Mouse (Mus musculus): ENCODE results near the gene Necap2. TPM values are rescaled to one million over a fixed set of nuclear protein-coding genes. Genes with fewer than 3 reads are reported as not detected.

Gene Necap2
- polyA plus RNA-seq, 1 experiment from 2014 or later = 143 TPM

DNA sequence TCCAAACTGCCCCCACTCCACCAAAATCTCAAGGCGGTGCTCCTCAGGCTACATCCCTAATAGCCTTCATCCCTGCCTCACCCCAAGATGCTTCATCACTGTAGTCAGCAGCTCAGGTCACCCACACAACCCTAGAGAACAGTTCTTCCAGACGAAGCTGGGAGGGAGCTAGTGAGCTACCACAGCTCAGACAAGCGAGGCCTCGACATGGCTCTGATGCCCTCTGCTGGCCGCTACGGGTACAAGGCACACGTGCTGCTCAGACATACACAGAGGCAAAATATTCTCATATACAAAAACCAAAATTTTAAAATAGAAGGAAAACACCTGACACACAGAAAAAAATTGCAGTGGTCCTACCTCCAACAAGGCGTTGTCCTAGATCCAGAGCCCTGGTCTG, 13.0 kb downstream of the Necap2 start:
- peaks cover 9% of the 10 kb centered on the region for H3K79me2 ChIP-seq (ENCODE audit: inconsistent target)
- H3K36me3 ChIP-seq (ENCODE audit: inconsistent target) = peaks cover 46% of the 10 kb centered on the region
- no peak overlapping the region for H3K4me3 ChIP-seq (ENCODE audit: inconsistent target)
- no peak overlapping the region for H3K27ac ChIP-seq
- 13% methylated on average over 8 of the region's 8 CpGs for WGBS (ENCODE audit: missing documents)

DNA sequence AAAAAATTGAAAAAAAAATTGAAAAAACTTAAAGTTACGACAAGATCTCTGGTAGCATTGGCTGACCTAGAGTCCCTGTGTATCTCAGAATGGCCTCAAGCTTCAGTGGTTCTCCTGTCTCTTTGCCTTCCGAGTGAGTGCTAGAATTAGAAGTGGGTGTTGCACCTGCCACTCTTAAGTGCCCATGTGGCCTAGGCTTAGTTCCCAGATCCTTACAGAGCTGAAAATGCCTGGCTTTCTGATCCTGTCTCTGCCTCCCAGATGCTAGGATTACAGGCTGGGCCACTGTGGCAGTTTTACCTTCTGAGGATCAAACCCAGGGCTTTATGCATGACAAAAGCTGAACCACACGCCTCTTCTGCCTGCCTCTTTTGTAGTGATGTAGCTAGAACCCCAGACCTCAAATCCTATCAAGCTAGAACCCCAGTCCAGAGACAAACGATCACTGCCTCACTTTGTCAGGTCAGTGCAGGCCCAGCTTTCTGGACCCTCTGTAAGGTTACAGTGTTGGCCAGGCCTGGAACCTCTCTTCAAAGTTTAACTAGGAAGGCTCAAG, 14.0 kb downstream of the Necap2 start:
- WGBS (ENCODE audit: missing documents) = 92% methylated on average over 4 of the region's 4 CpGs
- Histone ChIP-seq H3K4me3 (ENCODE audit: inconsistent target) (no peak overlapping the region), H3K27ac (no peak overlapping the region), H3K36me3 (ENCODE audit: inconsistent target) (peaks cover 36% of the 10 kb centered on the region), H3K79me2 (ENCODE audit: inconsistent target) (no peaks in the 10 kb centered on the region; the same call in 1 of the 2 replicates)

DNA sequence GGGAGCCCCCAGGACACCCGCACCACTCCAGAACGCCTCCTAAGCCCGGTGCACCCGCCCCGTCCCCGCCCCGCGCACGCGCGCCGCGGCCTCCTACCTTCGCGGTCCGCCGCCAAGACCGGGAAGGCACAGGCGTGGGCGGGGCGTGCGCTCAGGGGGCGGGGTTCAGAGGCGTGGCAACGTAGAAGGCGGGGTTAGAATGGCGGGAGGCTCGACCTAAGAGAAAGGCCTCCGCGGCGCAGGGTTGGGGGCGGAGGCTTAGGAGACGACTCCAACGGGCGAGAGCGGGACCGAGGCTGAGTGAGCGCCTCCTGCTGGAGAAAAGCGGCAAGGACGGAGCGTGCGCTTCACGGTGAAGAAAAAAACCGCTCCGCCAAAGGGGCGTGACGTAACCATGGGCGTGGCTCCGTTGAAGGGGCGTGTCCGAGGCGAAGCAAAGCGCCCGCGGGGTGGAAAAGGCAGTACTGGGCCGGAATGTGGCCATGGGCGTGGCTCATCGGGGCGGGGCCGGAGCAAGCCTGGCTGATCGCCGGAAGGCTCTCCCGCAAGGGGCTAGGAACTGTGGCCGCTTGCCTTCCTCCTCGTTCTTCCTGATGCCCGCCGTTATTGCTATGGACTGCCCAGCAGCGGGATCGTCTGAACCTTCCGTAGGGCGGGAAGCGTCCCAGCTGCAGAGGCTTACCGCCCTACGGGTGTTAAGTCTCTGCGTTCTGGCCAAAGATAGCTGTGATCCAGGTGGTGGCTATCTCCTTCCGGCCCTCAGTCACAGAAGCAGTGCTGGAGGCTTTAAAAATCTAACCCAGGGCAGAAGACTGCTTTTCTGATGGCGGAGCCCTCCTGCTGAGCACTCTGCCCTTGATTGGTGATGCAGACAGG, 17.5 kb downstream of the Necap2 start, which contains the start of gene Crocc:
Gene Crocc, minus strand, starts transcription at position 125 of the 876 bp plus-strand sequence.
- Histone ChIP-seq H3K4me3 (ENCODE audit: inconsistent target) (peak within 1 kb of the TSS; percentile 55), H3K36me3 (ENCODE audit: inconsistent target) (peaks cover 1% of the 10 kb centered on the region; the same call in 1 of the 2 replicates), H3K79me2 (ENCODE audit: inconsistent target) (no peaks in the 10 kb centered on the region), H3K27ac (peak within 1 kb of the TSS; percentile 70)
- under 1% methylated on average over 49 of the region's 77 CpGs for WGBS (ENCODE audit: missing documents)

DNA sequence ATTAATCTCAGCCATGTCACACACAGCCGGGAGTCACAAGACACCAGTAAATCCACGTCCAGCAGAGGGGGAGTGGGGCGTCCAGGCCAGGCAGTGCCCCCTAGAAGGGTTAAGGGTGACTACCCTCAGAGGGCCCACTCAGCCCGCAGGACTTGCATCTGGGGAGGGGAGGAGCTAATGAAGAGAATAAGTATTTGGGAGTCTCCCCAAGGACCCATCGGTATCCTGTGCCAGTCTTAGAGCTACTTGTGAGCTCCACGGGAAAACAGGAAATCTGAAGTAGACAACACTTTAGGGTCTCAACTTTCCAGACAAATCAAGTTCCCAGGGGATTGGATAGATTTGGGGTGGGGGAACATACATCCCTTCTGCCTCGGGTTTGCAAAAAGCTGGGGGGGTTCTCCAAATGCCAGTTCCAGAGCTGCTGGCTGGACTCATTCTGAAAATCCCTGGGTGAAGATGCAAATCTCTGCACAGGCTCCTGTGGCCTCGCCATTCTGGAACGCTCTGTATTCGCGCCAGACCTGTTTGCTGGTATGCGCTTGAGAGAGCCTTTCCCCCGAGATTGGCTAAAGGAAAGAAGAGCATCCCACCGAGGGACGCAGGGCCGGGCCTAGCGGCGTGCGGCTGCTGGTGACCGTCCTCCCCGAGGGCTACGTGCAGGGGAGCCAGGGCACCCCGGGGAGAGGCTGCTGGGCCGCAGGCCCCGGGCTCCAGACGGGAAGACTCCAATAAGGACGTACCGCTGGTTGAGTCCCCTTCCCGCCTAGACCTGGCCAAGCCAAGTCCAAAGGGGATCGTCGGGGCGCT, 18.3 kb downstream of the Necap2 start:
- Histone ChIP-seq H3K79me2 (ENCODE audit: inconsistent target) (no peaks in the 10 kb centered on the region), H3K36me3 (ENCODE audit: inconsistent target) (no peaks in the 10 kb centered on the region), H3K27ac (no peak overlapping the region), H3K4me3 (ENCODE audit: inconsistent target) (peak overlapping the region; percentile 55)
- WGBS (ENCODE audit: missing documents) = 9% methylated on average over 32 of the region's 32 CpGs

DNA sequence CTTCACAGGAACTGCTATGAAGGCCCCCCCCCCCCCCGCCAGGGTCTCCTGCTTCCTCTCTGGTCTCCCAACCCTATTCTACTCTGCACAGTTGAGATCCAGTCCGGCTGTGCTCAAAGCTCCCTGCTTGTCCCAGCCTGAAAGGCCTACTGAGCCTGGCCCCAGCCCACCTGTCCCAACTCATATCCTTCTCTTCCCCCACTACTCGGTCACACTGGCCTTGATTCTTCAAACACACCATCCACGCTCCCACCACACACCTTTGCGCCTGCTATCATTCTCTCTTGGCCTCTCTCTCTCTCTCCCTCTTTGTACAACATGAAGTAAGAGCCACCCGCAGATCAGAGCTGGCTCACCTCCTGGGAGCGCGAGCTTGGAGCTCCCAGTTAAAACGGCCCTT, 19.3 kb downstream of the Necap2 start:
- Histone ChIP-seq H3K27ac (no peak overlapping the region), H3K79me2 (ENCODE audit: inconsistent target) (no peaks in the 10 kb centered on the region), H3K4me3 (ENCODE audit: inconsistent target) (no peak overlapping the region), H3K36me3 (ENCODE audit: inconsistent target) (no peaks in the 10 kb centered on the region)
- whole genome bisulfite sequencing (ENCODE audit: missing documents) = 94% methylated on average over 6 of the region's 9 CpGs

DNA sequence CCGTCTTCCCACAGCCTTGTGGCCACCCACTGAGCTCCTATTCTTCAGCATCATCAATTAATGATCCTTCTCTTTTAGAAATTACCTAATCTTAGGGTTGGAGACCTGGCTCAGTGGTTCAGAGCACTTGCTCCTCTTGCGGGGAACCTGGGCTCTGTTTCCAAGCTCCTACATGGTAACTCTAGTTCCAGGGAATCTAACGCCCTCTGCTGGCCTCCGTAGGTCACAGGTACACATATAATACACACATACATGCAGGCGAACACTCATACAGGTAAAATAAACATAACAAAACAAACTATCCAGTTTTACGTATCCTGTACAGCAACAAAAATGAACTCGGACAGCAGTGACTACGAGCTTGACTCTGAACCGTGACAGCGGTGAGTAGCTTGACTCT, 21.2 kb downstream of the Necap2 start:
- H3K27ac ChIP-seq = no peak overlapping the region
- H3K36me3 ChIP-seq (ENCODE audit: inconsistent target) = no peaks in the 10 kb centered on the region
- H3K79me2 ChIP-seq (ENCODE audit: inconsistent target) = no peaks in the 10 kb centered on the region
- over 99% methylated on average over 10 of the region's 10 CpGs for WGBS (ENCODE audit: missing documents)
- H3K4me3 ChIP-seq (ENCODE audit: inconsistent target) = no peak overlapping the region

DNA sequence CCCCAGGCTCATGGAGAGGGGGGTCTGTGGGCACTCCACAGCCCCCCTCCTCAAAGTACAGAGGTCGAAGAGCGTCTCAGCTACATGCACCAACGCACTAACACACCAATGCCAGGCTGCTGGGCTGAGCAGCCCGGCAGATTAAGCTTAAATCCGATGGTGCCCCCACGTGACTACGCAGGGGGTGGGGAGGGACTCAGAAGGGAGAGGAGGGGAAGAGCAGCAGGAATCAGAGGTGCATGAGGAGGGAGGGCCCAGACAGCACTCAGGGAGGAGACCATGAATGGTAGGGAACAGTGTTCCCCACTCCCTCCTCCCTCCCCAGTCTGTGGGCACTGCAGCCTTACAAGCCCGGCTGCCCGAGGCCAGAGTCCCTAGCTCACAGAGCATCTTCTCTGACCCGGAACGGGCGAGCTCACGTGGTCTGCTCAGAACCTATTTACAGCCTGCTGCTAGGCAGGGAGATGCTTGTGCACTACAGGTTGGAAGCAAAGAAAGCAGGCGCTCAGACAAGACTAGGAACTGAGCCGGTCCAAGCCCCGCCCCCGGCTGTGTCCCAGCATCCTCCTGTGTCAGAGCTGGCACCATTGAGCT, 24.5 kb downstream of the Necap2 start:
- no peak overlapping the region for H3K4me3 ChIP-seq (ENCODE audit: inconsistent target)
- H3K79me2 ChIP-seq (ENCODE audit: inconsistent target) = no peaks in the 10 kb centered on the region
- no peaks in the 10 kb centered on the region for H3K36me3 ChIP-seq (ENCODE audit: inconsistent target)
- WGBS (ENCODE audit: missing documents) = 94% methylated on average over 16 of the region's 17 CpGs
- no peak overlapping the region for H3K27ac ChIP-seq

DNA sequence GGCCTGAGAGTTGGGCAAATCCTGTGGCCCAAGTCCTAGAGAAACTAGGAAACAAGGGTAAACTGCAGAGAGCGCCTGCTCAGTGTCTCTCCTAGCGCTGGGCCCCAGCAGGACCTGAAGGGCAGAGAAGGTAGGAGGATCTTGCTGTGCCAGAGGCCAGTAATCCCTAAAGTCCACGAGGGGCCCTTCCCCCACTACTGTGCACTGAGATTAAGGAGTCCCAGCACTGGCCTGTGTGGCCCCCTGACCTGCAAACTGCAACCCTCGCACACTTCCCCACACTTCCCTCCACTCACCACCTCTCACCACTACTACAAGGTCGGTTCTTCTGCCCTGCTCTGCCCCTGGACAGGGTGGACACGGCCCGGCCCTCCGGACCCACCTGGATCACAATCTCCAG, 25.0 kb downstream of the Necap2 start:
- WGBS (ENCODE audit: missing documents) = 86% methylated on average over 7 of the region's 8 CpGs
- Histone ChIP-seq H3K36me3 (ENCODE audit: inconsistent target) (no peaks in the 10 kb centered on the region), H3K79me2 (ENCODE audit: inconsistent target) (no peaks in the 10 kb centered on the region), H3K4me3 (ENCODE audit: inconsistent target) (no peak overlapping the region), H3K27ac (no peak overlapping the region)

DNA sequence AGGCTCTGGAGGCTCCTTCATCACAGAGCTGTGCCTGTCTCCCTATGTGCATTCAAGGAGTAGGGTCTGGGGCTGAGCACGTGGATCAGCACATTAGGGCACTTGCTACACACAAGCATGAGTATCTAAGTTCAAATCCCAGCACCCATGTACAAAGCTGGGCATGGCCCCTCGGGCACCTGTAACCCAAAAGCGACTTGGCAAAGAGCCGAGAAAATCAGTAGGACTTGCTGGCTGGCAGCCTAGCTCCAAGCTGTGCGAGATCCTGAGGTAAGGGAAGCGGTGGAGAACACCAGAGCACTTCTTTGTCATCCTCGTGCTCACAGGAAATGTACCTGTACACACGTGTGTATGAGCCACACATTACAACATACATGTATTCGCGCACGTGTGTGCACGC, 25.7 kb downstream of the Necap2 start:
- 93% methylated on average over 11 of the region's 12 CpGs for WGBS (ENCODE audit: missing documents)

DNA sequence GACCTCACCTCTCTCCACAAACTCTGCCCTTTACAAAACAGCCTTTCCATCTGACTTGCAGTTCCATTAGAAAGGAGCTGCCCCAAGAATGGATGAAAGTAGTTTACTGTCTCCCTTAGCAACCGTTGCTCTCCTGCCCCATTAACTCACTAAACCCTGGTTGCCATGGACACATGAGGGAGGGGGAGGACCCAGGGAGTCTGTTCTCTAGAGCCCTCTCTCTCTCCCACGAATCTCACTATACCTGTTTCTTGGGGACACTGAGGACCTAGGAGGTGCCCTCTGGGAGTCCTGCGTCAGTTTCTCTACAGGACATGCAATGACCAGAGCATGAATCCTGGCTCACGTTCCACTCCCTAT, 28.7 kb downstream of the Necap2 start:
- no peaks in the 10 kb centered on the region for H3K36me3 ChIP-seq (ENCODE audit: inconsistent target)
- no peak overlapping the region for H3K27ac ChIP-seq
- H3K4me3 ChIP-seq (ENCODE audit: inconsistent target) = no peak overlapping the region
- H3K79me2 ChIP-seq (ENCODE audit: inconsistent target) = no peaks in the 10 kb centered on the region
- WGBS (ENCODE audit: missing documents) = 82% methylated on average over 4 of the region's 4 CpGs

More for the DNA sequence above, 25.7 kb downstream of the Necap2 start:
- no peaks in the 10 kb centered on the region for H3K79me2 ChIP-seq (ENCODE audit: inconsistent target)
- no peaks in the 10 kb centered on the region for H3K36me3 ChIP-seq (ENCODE audit: inconsistent target)
- H3K4me3 ChIP-seq (ENCODE audit: inconsistent target) = no peak overlapping the region
- no peak overlapping the region for H3K27ac ChIP-seq

DNA sequence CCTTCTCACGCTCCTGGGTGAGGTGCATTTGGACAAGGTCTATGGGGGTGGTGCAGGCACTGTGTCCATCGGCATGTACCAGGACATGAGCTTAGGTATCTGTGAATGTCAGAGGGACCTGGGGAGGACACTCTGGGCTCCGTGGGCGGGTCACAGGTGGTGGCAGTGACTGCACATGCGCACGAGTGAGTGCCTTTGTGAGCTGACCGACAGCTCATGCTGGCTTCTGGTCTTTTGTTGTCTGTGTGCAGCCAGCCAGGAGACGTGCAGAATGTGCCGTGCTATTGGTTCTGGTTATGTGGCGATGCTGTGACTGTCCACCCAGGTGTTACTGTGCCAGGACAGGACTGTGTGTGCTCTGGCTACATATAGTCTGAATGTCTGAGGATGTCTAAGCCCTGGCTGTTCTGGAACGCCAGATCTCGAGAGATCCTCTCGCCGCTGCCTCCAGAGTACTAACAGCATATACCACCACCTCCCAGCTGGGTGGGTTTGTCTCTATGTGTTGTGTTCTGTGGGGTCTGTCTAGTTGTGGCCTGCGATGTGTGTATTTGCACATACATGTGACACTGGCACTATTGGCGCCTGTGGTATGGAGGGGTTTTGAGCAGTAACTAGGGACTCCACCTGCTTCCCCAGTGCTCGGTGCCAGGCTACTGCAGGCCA, 29.2 kb downstream of the Necap2 start:
- 94% methylated on average over 17 of the region's 17 CpGs for WGBS (ENCODE audit: missing documents)
- H3K4me3 ChIP-seq (ENCODE audit: inconsistent target) = no peak overlapping the region
- no peaks in the 10 kb centered on the region for H3K79me2 ChIP-seq (ENCODE audit: inconsistent target)
- H3K36me3 ChIP-seq (ENCODE audit: inconsistent target) = no peaks in the 10 kb centered on the region
- H3K27ac ChIP-seq = no peak overlapping the region

DNA sequence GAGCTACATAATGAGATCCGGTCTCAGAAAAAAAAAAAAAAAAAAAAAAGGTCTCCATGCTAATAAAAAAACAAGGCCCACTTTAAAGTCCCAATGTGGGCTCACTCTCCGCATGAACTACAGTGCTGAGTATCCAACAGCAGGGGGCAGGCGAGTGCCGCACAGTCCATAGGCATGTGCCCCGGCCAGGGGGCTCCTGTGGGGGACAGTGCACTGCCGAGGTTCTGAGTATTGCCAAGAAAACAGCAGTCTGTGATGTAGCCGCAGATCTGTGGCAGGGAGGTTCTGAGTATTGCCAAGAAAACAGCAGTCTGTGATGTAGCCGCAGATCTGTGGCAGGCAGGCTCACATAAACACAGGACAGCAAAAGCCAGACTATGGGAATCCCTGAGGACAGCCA, 33.3 kb downstream of the Necap2 start:
- no peaks in the 10 kb centered on the region for H3K79me2 ChIP-seq (ENCODE audit: inconsistent target)
- no peak overlapping the region for H3K4me3 ChIP-seq (ENCODE audit: inconsistent target)
- H3K27ac ChIP-seq = no peak overlapping the region
- WGBS (ENCODE audit: missing documents) = 25% methylated on average over 8 of the region's 8 CpGs
- no peaks in the 10 kb centered on the region for H3K36me3 ChIP-seq (ENCODE audit: inconsistent target)

DNA sequence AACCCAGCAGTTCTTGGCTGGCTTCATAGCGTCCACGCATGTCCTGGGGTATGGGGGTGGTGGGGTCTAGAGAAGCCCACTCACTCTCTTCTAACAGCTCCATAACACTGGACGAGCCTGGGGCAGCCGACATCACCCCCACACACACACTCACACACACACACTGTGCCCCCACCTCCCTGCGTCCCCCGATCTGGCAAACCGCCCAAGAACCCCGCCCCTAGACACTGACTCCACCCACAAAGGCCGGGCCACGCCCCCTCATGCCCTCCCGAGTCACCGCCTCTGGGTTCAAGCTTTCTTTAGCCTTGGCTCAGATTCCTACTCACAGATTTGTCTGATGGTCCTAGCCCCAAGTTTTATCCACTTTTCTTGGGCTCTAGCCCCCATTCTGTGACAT, 37.0 kb downstream of the Necap2 start:
- 82% methylated on average over 11 of the region's 12 CpGs for WGBS (ENCODE audit: missing documents)

More for the DNA sequence above, 37.0 kb downstream of the Necap2 start:
- no peaks in the 10 kb centered on the region for H3K79me2 ChIP-seq (ENCODE audit: inconsistent target)
- no peak overlapping the region for H3K27ac ChIP-seq
- no peaks in the 10 kb centered on the region for H3K36me3 ChIP-seq (ENCODE audit: inconsistent target)
- no peak overlapping the region for H3K4me3 ChIP-seq (ENCODE audit: inconsistent target)
